Mouse (Mus musculus) ES-E14 (cell line): ENCODE data around the gene Lrrc4. TPM values are rescaled to one million over a fixed set of nuclear protein-coding genes. Genes with fewer than 3 reads are reported as not detected.

Experiments used
- DNase-seq: peaks from one replicate; pipeline ENCODE4 v3.0.0-alpha.2; 2013; ENCODE audit warnings: low read depth, low spot score
- H3K27ac ChIP-seq: 2 replicates; pipeline ENCODE4 v1.5.1; 2012; ENCODE audit warnings: low read depth, mild to moderate bottlenecking, low read length, moderate library complexity, mixed read lengths; ENCODE audit not compliant: poor library complexity, insufficient read depth, severe bottlenecking
- H3K36me3 ChIP-seq: 2 replicates; pipeline ENCODE4 v1.6.1; 2012; ENCODE audit warnings: mild to moderate bottlenecking, low read length, moderate library complexity, mixed read lengths; ENCODE audit not compliant: control insufficient read depth, poor library complexity, insufficient read depth, severe bottlenecking
- H3K4me1 ChIP-seq, 2 experiments: fragments of 150-350 bp in 1 of 2; sonication (generic) in 1 of 2; 2 replicates each; pipeline ENCODE4 v1.6.1; 2012; ENCODE audit warnings: low read length in 2 of 2, mild to moderate bottlenecking in 1 of 2, mixed read lengths in 1 of 2; ENCODE audit not compliant: control insufficient read depth in 2 of 2, insufficient read depth in 2 of 2, poor library complexity in 1 of 2
- H3K4me3 ChIP-seq, 2 experiments: fragments of 150-350 bp in 1 of 2; sonication (generic) in 1 of 2; 2 replicates each; pipeline ENCODE4 v1.5.1; 2012; ENCODE audit warnings: low read length in 2 of 2, low read depth in 1 of 2, mild to moderate bottlenecking in 1 of 2, mixed read lengths in 1 of 2; ENCODE audit not compliant: insufficient read depth in 1 of 2, poor library complexity in 1 of 2, severe bottlenecking in 1 of 2
- H3K9ac ChIP-seq: 2 replicates; pipeline ENCODE4 v1.6.1; 2012; ENCODE audit warnings: low read depth, mild to moderate bottlenecking, low read length, mixed read lengths; ENCODE audit not compliant: poor library complexity, insufficient read depth, severe bottlenecking
- H3K9me3 ChIP-seq: fragments of 150-350 bp; sonication (generic); 2 replicates; pipeline ENCODE4 v1.6.1; 2012; ENCODE audit warnings: low read depth, mild to moderate bottlenecking, low read length; ENCODE audit not compliant: control insufficient read depth, insufficient read depth
- CHD2 ChIP-seq: IDR thresholded peaks from 2 replicates; pipeline ENCODE4 v1.6.1; 2014; ENCODE audit warnings: mild to moderate bottlenecking, low read depth, low read length, inconsistent platforms
- HCFC1 ChIP-seq: IDR thresholded peaks from 2 replicates; pipeline ENCODE4 v1.6.1; 2012; ENCODE audit warnings: low read length, inconsistent platforms, borderline replicate concordance; ENCODE audit not compliant: insufficient read depth
- MAFK ChIP-seq: IDR thresholded peaks from 2 replicates; pipeline ENCODE4 v1.6.1; 2014; ENCODE audit warnings: mild to moderate bottlenecking, low read depth, low read length, inconsistent platforms; ENCODE audit not compliant: insufficient read depth
- ZC3H11A ChIP-seq: IDR thresholded peaks from 2 replicates; pipeline ENCODE4 v1.6.1; 2012; ENCODE audit warnings: low read depth, mild to moderate bottlenecking, inconsistent platforms, low read length, borderline replicate concordance
- ZNF384 ChIP-seq: IDR thresholded peaks from 2 replicates; pipeline ENCODE4 v1.6.1; 2012; ENCODE audit warnings: low read depth, low read length, inconsistent platforms
- in situ Hi-C, 2 experiments: fragments of 600-800 bp; cut with MboI; formaldehyde crosslinking; loops; one replicate each; pipeline ENCODE4 v1.15.1; 2025; ENCODE audit warnings: low sequenced_read_pairs in 2 of 2, inconsistent platforms in 1 of 2; ENCODE audit not compliant: unreplicated experiment in 2 of 2
- total RNA-seq: library from RNA; depleted of rRNA; stranded (reverse); fragments of 300-350 nt; gene quantifications from 2 replicates; pipeline ENCODE4 v1.2.3, GENCODE M21; 2012

Lrrc4 gene
- total RNA-seq, 1 experiment = 0.85 TPM

GRCm38 (mm10) chr6:28862304-28862703 is 30.8 kb upstream of the Lrrc4 start:
- H3K4me1 ChIP-seq = no peaks in the 10 kb centered on the region
- no peaks in the 10 kb centered on the region for H3K36me3 ChIP-seq
- no peak for DNase-seq
- TF ChIP-seq ZC3H11A (no peak), CHD2 (no peak), HCFC1 (no peak), ZNF384 (no peak), MAFK (no peak)
- H3K4me3 ChIP-seq = no peak overlapping the region
- in situ Hi-C loops = no loop called here
- no peak overlapping the region for H3K27ac ChIP-seq
- H3K9me3 ChIP-seq = no peaks in the 10 kb centered on the region
- H3K9ac ChIP-seq = no peak overlapping the region

GRCm38 (mm10) chr6:28860922-28861321 is 29.4 kb upstream of the Lrrc4 start:
- H3K9ac ChIP-seq = no peak overlapping the region
- no peak for DNase-seq
- H3K36me3 ChIP-seq = no peaks in the 10 kb centered on the region
- H3K4me1 ChIP-seq = no peaks in the 10 kb centered on the region
- H3K4me3 ChIP-seq = no peak overlapping the region
- no peak overlapping the region for H3K27ac ChIP-seq
- no peak for TF ChIP-seq ZC3H11A
- no peak for TF ChIP-seq CHD2
- TF ChIP-seq MAFK = no peak
- no peak for TF ChIP-seq ZNF384
- TF ChIP-seq HCFC1 = no peak
- in situ Hi-C loops = no loop called here
- H3K9me3 ChIP-seq = no peaks in the 10 kb centered on the region

DNA sequence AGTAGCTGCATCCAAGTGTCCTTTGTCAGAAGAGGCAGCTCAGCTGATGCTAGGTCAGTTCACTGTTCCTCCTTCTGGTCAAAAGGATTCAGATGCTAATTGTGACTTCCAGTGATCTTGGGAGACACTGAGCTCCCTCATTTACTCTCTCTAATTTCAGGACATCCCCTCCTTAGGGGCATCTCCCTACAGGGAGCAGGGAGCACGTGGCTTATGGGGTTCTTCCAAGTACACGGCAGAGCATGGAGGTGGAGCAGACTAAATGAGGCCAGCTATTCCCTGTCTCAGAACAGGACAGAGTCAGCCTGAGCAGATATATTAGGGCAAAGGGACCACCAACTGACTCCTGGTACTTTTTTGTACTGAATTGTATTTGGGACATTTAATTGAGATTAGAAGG is 28.9 kb upstream of the Lrrc4 start:
- in situ Hi-C loops = no loop called here
- H3K9ac ChIP-seq = no peak overlapping the region
- H3K4me3 ChIP-seq = no peak overlapping the region
- no peak for TF ChIP-seq HCFC1
- no peak overlapping the region for H3K27ac ChIP-seq
- H3K9me3 ChIP-seq = no peaks in the 10 kb centered on the region
- H3K36me3 ChIP-seq = no peaks in the 10 kb centered on the region
- no peak for DNase-seq
- no peaks in the 10 kb centered on the region for H3K4me1 ChIP-seq

DNA sequence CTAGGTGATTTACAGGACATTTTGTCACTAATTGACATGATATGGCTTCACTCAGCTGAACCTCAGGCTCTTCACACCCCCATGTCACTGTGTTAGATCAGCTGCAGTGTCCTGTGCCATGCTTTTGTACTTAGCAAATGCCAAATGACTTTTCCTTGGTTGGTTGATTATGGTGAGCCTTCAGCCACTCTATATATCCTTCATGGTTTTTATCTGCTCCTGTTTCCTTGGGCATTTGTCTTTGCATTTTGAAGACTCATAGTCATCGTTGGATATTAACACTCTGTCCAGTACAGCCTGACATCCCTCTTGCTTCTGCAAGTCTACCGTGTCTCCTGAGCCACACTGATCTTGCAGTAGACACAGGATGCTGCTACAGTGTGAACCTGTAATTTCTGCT is 27.5 kb upstream of the Lrrc4 start:
- no peak for TF ChIP-seq ZC3H11A
- no peak for TF ChIP-seq ZNF384
- TF ChIP-seq CHD2 = no peak
- TF ChIP-seq HCFC1 = no peak
- TF ChIP-seq MAFK = no peak
- no peak overlapping the region for H3K9ac ChIP-seq
- H3K27ac ChIP-seq = no peak overlapping the region
- in situ Hi-C loops = no loop called here
- H3K36me3 ChIP-seq = no peaks in the 10 kb centered on the region
- no peak overlapping the region for H3K4me3 ChIP-seq
- H3K9me3 ChIP-seq = no peaks in the 10 kb centered on the region
- DNase-seq = no peak
- H3K4me1 ChIP-seq = no peaks in the 10 kb centered on the region

GRCm38 (mm10) chr6:28857198-28858180 is 25.9 kb upstream of the Lrrc4 start:
- in situ Hi-C loops = no loop called here
- H3K9me3 ChIP-seq = no peaks in the 10 kb centered on the region
- H3K4me1 ChIP-seq = no peaks in the 10 kb centered on the region
- no peak for TF ChIP-seq CHD2
- no peak for TF ChIP-seq MAFK
- no peak overlapping the region for H3K27ac ChIP-seq
- H3K4me3 ChIP-seq = no peak overlapping the region
- no peak overlapping the region for H3K9ac ChIP-seq
- no peak for DNase-seq
- H3K36me3 ChIP-seq = peaks cover 2% of the 10 kb centered on the region; the same call in 1 of the 2 replicates
